Mouse (Mus musculus): Measurements from ENCODE around the gene Auts2.

Gene Auts2

GRCm38 (mm10) chr5:132498896-132499295 is 44.2 kb downstream of the Auts2 start:
- no peak for DNase-seq

- DNase-seq, result no peak
Observed at GRCm38 (mm10) chr5:132498045-132498444, 45.1 kb downstream of the Auts2 start.

GRCm38 (mm10) chr5:132492793-132493192 is 50.4 kb downstream of the Auts2 start:
- DNase-seq, result no peak

GRCm38 (mm10) chr5:132492040-132492439 is 51.1 kb downstream of the Auts2 start:
- no peak for DNase-seq

GRCm38 (mm10) chr5:132491508-132491907 is 51.6 kb downstream of the Auts2 start:
- no peak for DNase-seq

- DNase-seq, result no peak
Observed at GRCm38 (mm10) chr5:132490326-132490725, 52.8 kb downstream of the Auts2 start.

- DNase-seq, result no peak
Observed at GRCm38 (mm10) chr5:132489736-132490313, 53.3 kb downstream of the Auts2 start.

- no peak for DNase-seq
Observed at GRCm38 (mm10) chr5:132486831-132487230, 56.3 kb downstream of the Auts2 start.

- no peak for DNase-seq
Observed at GRCm38 (mm10) chr5:132485994-132486393, 57.1 kb downstream of the Auts2 start.

GRCm38 (mm10) chr5:132485448-132485847 is 57.7 kb downstream of the Auts2 start:
- DNase-seq, result no peak

GRCm38 (mm10) chr5:132481476-132481875 is 61.7 kb downstream of the Auts2 start:
- no peak for DNase-seq

- no peak for DNase-seq
Observed at GRCm38 (mm10) chr5:132480461-132480860, 62.7 kb downstream of the Auts2 start.

GRCm38 (mm10) chr5:132479227-132479857 is 63.8 kb downstream of the Auts2 start:
- no peak for DNase-seq

- DNase-seq, result no peak
Observed at GRCm38 (mm10) chr5:132477533-132477932, 65.6 kb downstream of the Auts2 start.

- no peak for DNase-seq
Observed at GRCm38 (mm10) chr5:132472905-132473321, 70.2 kb downstream of the Auts2 start.

GRCm38 (mm10) chr5:132472184-132472829 is 70.8 kb downstream of the Auts2 start:
- no peak for DNase-seq

GRCm38 (mm10) chr5:132467364-132467743 is 75.8 kb downstream of the Auts2 start:
- DNase-seq, result no peak

- DNase-seq, result no peak
Observed at GRCm38 (mm10) chr5:132466427-132467363, 76.4 kb downstream of the Auts2 start.

GRCm38 (mm10) chr5:132462560-132462959 is 80.6 kb downstream of the Auts2 start:
- no peak for DNase-seq

GRCm38 (mm10) chr5:132458498-132458897 is 84.6 kb downstream of the Auts2 start:
- DNase-seq, result peak; percentile 40

- no peak for DNase-seq
Observed at GRCm38 (mm10) chr5:132452381-132452780, 90.8 kb downstream of the Auts2 start.

GRCm38 (mm10) chr5:132450071-132450470 is 93.1 kb downstream of the Auts2 start:
- DNase-seq, result no peak

GRCm38 (mm10) chr5:132448401-132449066 is 94.6 kb downstream of the Auts2 start:
- no peak for DNase-seq
